Mouse (Mus musculus): ENCODE measurements around the gene Mef2d. TPM values are rescaled to one million over a fixed set of nuclear protein-coding genes. Genes with fewer than 3 reads are reported as not detected.
A peak's percentile ranks its signal among the peaks of the same experiment; 100 is the strongest.

Mef2d gene
- total RNA-seq, 1 experiment from 2014 or later, result 32.2 TPM

- ATAC-seq (replicated peaks; ENCODE audit: low read depth, poor library complexity, severe bottlenecking), result no peak
Observed at GRCm38 (mm10) chr3:88136945-88137494, 5.2 kb upstream of the Mef2d start.

- ATAC-seq (replicated peaks; ENCODE audit: low read depth, poor library complexity, severe bottlenecking), result no peak
Observed at GRCm38 (mm10) chr3:88137821-88138220, 4.4 kb upstream of the Mef2d start.

GRCm38 (mm10) chr3:88138336-88139242, 3.6 kb upstream of the Mef2d start:
- peak; percentile 62 for ATAC-seq (replicated peaks; ENCODE audit: low read depth, poor library complexity, severe bottlenecking)

- ATAC-seq (replicated peaks; ENCODE audit: low read depth, poor library complexity, severe bottlenecking), result no peak
Observed at GRCm38 (mm10) chr3:88139243-88140177, 2.7 kb upstream of the Mef2d start.

GRCm38 (mm10) chr3:88140178-88140902, 1.8 kb upstream of the Mef2d start:
- no peak for ATAC-seq (replicated peaks; ENCODE audit: low read depth, poor library complexity, severe bottlenecking)

- ATAC-seq (replicated peaks; ENCODE audit: low read depth, poor library complexity, severe bottlenecking), result no peak
Observed at GRCm38 (mm10) chr3:88140903-88141430, 1.2 kb upstream of the Mef2d start.

- no peak for ATAC-seq (replicated peaks; ENCODE audit: low read depth, poor library complexity, severe bottlenecking)
Observed at GRCm38 (mm10) chr3:88141439-88141786, 759 bp upstream of the Mef2d start.

- no peak for ATAC-seq (replicated peaks; ENCODE audit: low read depth, poor library complexity, severe bottlenecking)
Observed at GRCm38 (mm10) chr3:88142546-88142915, 359 bp downstream of the Mef2d start.

- 0 out of 2 replicates have a peak, but pooled peaks have one; percentile 2 for ATAC-seq (replicated peaks; ENCODE audit: low read depth, poor library complexity, severe bottlenecking)
Observed at GRCm38 (mm10) chr3:88142916-88143771, 972 bp downstream of the Mef2d start.

GRCm38 (mm10) chr3:88143961-88144486, 1.9 kb downstream of the Mef2d start:
- no peak for ATAC-seq (replicated peaks; ENCODE audit: low read depth, poor library complexity, severe bottlenecking)

GRCm38 (mm10) chr3:88144648-88145410, 2.7 kb downstream of the Mef2d start:
- ATAC-seq (replicated peaks; ENCODE audit: low read depth, poor library complexity, severe bottlenecking), result no peak

GRCm38 (mm10) chr3:88145411-88145782, 3.2 kb downstream of the Mef2d start:
- ATAC-seq (replicated peaks; ENCODE audit: low read depth, poor library complexity, severe bottlenecking), result no peak

GRCm38 (mm10) chr3:88145952-88146351, 3.8 kb downstream of the Mef2d start:
- ATAC-seq (replicated peaks; ENCODE audit: low read depth, poor library complexity, severe bottlenecking), result no peak

GRCm38 (mm10) chr3:88146376-88147112, 4.4 kb downstream of the Mef2d start:
- no peak for ATAC-seq (replicated peaks; ENCODE audit: low read depth, poor library complexity, severe bottlenecking)

- no peak for ATAC-seq (replicated peaks; ENCODE audit: low read depth, poor library complexity, severe bottlenecking)
Observed at GRCm38 (mm10) chr3:88147444-88147843, 5.3 kb downstream of the Mef2d start.

GRCm38 (mm10) chr3:88147866-88148265, 5.7 kb downstream of the Mef2d start:
- ATAC-seq (replicated peaks; ENCODE audit: low read depth, poor library complexity, severe bottlenecking), result no peak

GRCm38 (mm10) chr3:88148354-88148753, 6.2 kb downstream of the Mef2d start:
- peak; percentile 37 for ATAC-seq (replicated peaks; ENCODE audit: low read depth, poor library complexity, severe bottlenecking)
